Mouse (Mus musculus) embryonic facial prominence, embryonic 13.5 days (tissue): ENCODE data around the gene Gpr37. TPM values are rescaled to one million over a fixed set of nuclear protein-coding genes. Genes with fewer than 3 reads are reported as not detected.

Experiments
- ATAC-seq: fragments of 200-750 bp; cut with Nextera tagmentation; 2 replicates; pipeline ENCODE4 v1.8.0; 2017; ENCODE audit warnings: low read depth; ENCODE audit not compliant: insufficient number of reproducible peaks, insufficient read depth, low FRiP score, low TSS enrichment
- H3K27ac ChIP-seq: fragments of 300-500 bp; sonication (generic); 2 replicates; pipeline ENCODE4 v1.5.1; 2015; ENCODE audit warnings: moderate library complexity, mild to moderate bottlenecking, inconsistent platforms
- H3K27me3 ChIP-seq: fragments of 300-500 bp; sonication (generic); 2 replicates; pipeline ENCODE4 v1.6.1; 2015; ENCODE audit warnings: mild to moderate bottlenecking, inconsistent platforms
- H3K36me3 ChIP-seq: fragments of 300-500 bp; sonication (generic); 2 replicates; pipeline ENCODE4 v1.6.1; 2015; ENCODE audit warnings: mild to moderate bottlenecking, inconsistent platforms
- H3K4me1 ChIP-seq: fragments of 300-500 bp; sonication (generic); 2 replicates; pipeline ENCODE4 v1.6.1; 2015; ENCODE audit warnings: inconsistent platforms
- H3K4me2 ChIP-seq: fragments of 300-500 bp; sonication (generic); 2 replicates; pipeline ENCODE4 v1.6.1; 2015; ENCODE audit warnings: moderate library complexity, mild to moderate bottlenecking, inconsistent platforms
- H3K4me3 ChIP-seq: fragments of 300-500 bp; sonication (generic); 2 replicates; pipeline ENCODE4 v1.5.1; 2015; ENCODE audit warnings: mild to moderate bottlenecking, inconsistent platforms
- H3K9ac ChIP-seq: fragments of 300-500 bp; sonication (generic); 2 replicates; pipeline ENCODE4 v1.6.1; 2015; ENCODE audit warnings: mild to moderate bottlenecking, inconsistent platforms
- H3K9me3 ChIP-seq: fragments of 300-500 bp; sonication (generic); 2 replicates; pipeline ENCODE4 v1.6.1; 2016; ENCODE audit warnings: inconsistent platforms
- WGBS: fragments of 180-500 bp; shearing (Covaris S2); methylation state at CpG from one replicate; pipeline ENCODE4 v1.1.7; 2015; ENCODE audit warnings: mixed read lengths; 5-methylcytosine and 5-hydroxymethylcytosine counted together
- polyA plus RNA-seq: library from polyadenylated mRNA; unstranded; fragments of >200 nt; fragmentation: Nextera tagmentation; extraction: Ambion mirVana; gene quantifications from 2 replicates; pipeline ENCODE4 v1.2.1, GENCODE M21; 2015

Gpr37 gene
- 1.9 TPM in 2 replicates for polyA plus RNA-seq

DNA sequence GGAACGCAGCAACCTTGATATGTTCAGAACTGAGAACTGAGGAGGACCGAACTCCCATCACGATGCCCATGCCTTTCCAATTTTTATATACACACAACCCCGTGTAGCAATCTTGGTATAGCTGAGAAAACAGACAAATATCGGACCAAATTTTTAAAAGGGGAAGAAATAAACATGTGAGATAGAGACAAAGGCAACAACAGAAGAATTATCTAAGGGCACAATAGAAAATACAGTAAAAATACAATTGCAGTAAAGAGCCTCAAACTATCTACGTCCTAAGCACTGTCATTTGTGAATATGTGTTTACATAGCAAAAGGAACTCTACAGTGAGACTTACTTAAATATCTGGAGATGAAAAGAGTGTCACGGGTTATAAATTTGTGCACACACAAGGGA lies at the start of gene Gpr37:
Gpr37 (minus strand) TSS at position 101 of the 400 bp plus-strand sequence.
- Histone ChIP-seq H3K9me3 (no peaks in the 10 kb centered on the region), H3K4me3 (peak within 1 kb of the TSS; percentile 59), H3K27ac (no peak within 1 kb of the TSS), H3K4me1 (peaks cover 23% of the 10 kb centered on the region), H3K27me3 (peaks cover 22% of the 10 kb centered on the region), H3K4me2 (peak within 1 kb of the TSS; percentile 96), H3K36me3 (no peaks in the 10 kb centered on the region), H3K9ac (peak within 1 kb of the TSS; percentile 65)
- no peak for ATAC-seq
- WGBS, result 38% methylated on average over 7 of the region's 7 CpGs

DNA sequence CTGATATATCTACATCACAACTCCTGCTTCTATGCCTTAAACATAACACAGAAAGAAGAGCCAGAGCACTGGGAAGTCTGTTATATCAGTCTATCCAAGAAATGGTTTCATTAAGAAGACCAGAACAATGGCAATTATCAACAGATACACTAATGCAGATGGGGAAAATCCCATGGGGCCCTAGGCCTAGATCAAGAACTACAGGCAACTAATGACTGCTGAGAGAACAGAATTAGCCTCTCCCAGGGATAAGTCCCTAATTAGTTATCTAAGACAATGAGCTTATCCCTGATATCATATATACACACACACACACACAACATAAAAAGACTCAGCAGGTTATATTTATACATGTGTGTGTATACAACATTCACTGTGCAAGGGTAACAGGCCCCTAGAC lies 46.0 kb upstream of the Gpr37 start:
- H3K36me3 ChIP-seq, result no peaks in the 10 kb centered on the region
- H3K27ac ChIP-seq, result no peak overlapping the region
- H3K27me3 ChIP-seq, result no peaks in the 10 kb centered on the region
- no peak overlapping the region for H3K4me2 ChIP-seq
- H3K9ac ChIP-seq, result no peak overlapping the region
- no peak for ATAC-seq
- no peaks in the 10 kb centered on the region for H3K4me1 ChIP-seq
- no peak overlapping the region for H3K4me3 ChIP-seq
- H3K9me3 ChIP-seq, result no peaks in the 10 kb centered on the region

DNA sequence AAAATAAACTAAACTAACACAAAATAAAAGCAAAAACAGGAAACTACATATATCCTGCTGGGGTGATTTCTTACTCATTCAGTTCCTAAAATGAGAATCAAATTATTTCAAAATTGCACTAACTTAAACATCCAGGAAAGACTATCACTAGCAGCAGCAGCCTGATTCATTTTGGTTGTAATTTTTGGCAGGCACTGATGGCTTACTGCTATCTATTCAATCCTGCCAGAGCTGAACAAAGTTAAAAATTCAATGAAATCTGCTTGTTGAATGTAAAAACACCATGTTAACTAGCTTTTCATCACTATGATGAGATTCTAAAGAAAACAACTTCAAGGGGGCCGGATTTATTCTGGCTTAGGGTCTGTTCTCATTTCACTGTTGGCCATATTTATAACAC lies 36.0 kb upstream of the Gpr37 start:
- H3K27me3 ChIP-seq, result no peaks in the 10 kb centered on the region
- no peak overlapping the region for H3K4me3 ChIP-seq
- no peak overlapping the region for H3K9ac ChIP-seq
- no peaks in the 10 kb centered on the region for H3K4me1 ChIP-seq
- no peaks in the 10 kb centered on the region for H3K9me3 ChIP-seq
- H3K27ac ChIP-seq, result no peak overlapping the region
- no peaks in the 10 kb centered on the region for H3K36me3 ChIP-seq
- WGBS, result 83% methylated on average over 1 of the region's 1 CpGs
- H3K4me2 ChIP-seq, result no peak overlapping the region
- no peak for ATAC-seq

DNA sequence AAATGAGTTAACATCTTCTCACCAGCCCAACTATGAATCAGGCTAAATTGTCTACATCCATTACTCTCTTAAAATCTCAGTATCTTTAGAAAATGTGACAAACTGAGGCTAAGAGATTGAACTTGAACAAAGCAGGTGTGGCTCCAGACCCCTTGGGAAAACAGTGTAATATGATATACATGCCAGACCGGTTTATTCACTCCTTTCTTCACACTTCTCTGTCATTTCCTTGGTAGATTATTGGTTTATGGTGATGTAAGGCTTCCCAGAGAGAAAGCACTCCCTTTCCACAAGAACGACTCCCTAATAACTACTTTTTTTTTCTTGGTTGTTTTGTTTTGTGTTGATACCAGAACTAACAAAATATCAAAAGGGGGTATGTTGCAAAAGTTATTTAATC lies 20.1 kb upstream of the Gpr37 start:
- H3K27ac ChIP-seq, result no peak overlapping the region
- H3K4me1 ChIP-seq, result no peaks in the 10 kb centered on the region
- H3K4me2 ChIP-seq, result no peak overlapping the region
- no peaks in the 10 kb centered on the region for H3K9me3 ChIP-seq
- H3K36me3 ChIP-seq, result no peaks in the 10 kb centered on the region
- no peaks in the 10 kb centered on the region for H3K27me3 ChIP-seq
- no peak overlapping the region for H3K4me3 ChIP-seq
- peak; percentile 69; the same call in 1 of the 2 replicates for ATAC-seq
- H3K9ac ChIP-seq, result no peak overlapping the region
- WGBS, result 25% methylated on average over 2 of the region's 2 CpGs

DNA sequence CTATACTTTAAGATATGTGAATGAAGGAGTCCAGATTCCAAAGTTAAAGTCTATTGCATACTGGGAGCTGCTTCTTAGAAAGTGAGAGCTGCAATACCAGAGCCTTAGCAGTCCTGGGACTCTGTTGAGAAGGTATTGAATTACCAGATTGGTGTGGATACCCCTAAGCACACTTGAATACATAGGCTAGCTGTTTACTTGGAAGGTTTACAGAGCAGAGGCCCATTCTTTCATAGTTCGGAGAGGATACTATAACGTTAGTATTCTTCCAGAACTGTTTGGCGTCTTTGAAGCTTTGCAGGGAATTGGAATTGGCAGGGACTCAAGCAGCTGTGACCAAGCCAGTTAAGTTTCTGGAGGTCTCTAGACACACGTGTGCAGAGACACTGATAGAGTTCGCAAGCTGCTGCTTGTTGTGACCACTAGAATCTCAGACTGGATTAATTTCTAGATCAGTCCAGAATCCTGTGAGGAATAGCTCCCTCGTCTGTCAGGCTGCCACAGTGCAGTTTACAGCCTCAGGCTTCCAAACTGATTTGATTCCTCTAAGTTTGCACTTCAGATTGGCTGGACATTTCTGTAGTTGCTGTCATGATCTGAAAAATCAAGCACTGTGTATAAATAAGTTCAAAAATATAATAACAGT lies 18.8 kb upstream of the Gpr37 start:
- WGBS, result 32% methylated on average over 6 of the region's 6 CpGs
- Histone ChIP-seq H3K36me3 (no peaks in the 10 kb centered on the region), H3K27me3 (no peaks in the 10 kb centered on the region), H3K9ac (no peak overlapping the region), H3K4me2 (no peak overlapping the region), H3K27ac (no peak overlapping the region), H3K9me3 (no peaks in the 10 kb centered on the region), H3K4me1 (no peaks in the 10 kb centered on the region), H3K4me3 (no peak overlapping the region)
- ATAC-seq, result no peak

DNA sequence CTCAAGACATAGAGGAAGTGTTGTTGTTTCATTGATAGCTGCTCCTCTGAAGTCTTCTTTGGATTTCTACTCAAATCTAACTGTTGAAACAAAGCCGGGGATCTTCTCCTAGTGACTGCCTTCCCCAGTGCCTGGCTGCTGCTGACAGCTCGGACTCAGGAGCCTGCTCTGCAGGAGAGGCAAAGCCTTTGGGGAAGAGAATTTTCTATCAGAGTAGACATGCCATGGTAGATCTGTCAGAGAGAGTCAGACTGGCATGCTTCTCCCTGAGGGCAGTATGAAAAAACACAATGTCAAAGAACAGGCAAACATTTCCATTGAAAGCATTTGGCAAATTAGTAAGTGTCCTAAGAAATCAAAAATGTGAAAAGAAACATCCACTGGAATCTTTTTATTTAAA lies 9.4 kb upstream of the Gpr37 start:
- Histone ChIP-seq H3K4me1 (no peaks in the 10 kb centered on the region), H3K27me3 (no peaks in the 10 kb centered on the region), H3K4me2 (no peak overlapping the region), H3K27ac (no peak overlapping the region), H3K9ac (no peak overlapping the region), H3K36me3 (no peaks in the 10 kb centered on the region), H3K9me3 (no peaks in the 10 kb centered on the region), H3K4me3 (no peak overlapping the region)
- 28% methylated on average over 2 of the region's 2 CpGs for WGBS
- ATAC-seq, result no peak

DNA sequence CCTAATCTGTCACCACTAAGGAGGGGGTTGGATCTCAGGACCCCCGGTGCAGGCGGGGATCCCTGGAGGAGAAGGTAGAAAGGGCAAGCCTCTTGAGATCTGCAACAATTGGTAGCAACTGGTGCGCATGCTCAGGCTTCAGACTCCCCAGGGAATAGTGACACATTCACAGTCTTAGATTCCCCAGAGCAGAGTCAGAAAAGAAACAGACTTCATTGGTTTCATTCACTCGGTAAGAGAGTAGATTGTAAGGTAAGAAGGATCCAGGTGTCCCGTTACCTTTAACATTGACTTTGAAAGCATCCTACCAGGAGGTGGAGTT lies 284 bp downstream of the Gpr37 start:
- Histone ChIP-seq H3K27ac (no peak overlapping the region), H3K9me3 (no peaks in the 10 kb centered on the region), H3K27me3 (peaks cover 22% of the 10 kb centered on the region), H3K4me1 (peaks cover 23% of the 10 kb centered on the region), H3K9ac (peak overlapping the region; percentile 65), H3K4me3 (peak overlapping the region; percentile 59), H3K4me2 (peak overlapping the region; percentile 96), H3K36me3 (no peaks in the 10 kb centered on the region)
- no peak; the same call in 1 of the 2 replicates for ATAC-seq
- under 1% methylated on average over 5 of the region's 5 CpGs for WGBS

DNA sequence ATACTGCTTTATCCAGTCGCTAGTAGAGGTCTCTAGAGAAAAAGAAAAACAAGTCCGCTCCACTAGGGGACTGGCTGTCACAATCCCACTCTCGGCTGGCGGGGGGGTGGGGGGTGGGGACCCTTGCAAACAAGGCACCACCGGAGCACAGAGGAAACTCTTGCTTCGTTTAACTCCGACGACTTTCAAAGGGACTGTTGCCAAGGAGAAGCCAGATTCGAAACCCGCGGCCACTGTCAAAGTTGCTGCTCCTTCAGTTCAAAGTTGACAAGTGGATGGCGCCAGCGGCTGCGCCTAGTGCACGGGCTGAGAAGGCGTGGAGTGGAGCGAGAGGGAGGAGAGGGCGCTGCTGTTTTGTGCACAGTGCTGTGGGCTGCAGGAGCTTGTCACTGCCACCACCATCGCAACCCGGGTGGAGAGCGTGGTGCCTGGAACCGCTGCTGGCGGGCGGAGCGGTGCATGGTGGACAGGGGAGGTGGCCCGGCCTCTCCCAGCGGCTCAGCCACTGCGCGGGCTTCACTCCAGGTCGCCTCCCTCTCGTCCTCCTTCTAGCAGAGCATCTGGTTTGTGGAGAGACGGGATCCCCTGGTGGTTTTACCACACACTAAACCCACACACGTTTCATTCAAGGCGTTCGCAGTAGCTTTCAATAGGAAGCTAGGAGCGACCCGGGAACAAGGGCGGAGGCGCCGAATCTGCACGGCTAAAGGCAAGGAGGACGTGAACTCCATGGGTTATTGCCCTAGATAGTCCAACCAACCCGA lies 827 bp downstream of the Gpr37 start:
- Histone ChIP-seq H3K4me3 (peak overlapping the region; percentile 59), H3K9ac (peak overlapping the region; percentile 65), H3K4me2 (peak overlapping the region; percentile 96), H3K9me3 (no peaks in the 10 kb centered on the region), H3K27ac (no peak overlapping the region), H3K4me1 (peaks cover 23% of the 10 kb centered on the region), H3K27me3 (peaks cover 22% of the 10 kb centered on the region), H3K36me3 (no peaks in the 10 kb centered on the region)
- under 1% methylated on average over 43 of the region's 43 CpGs for WGBS
- ATAC-seq, result peak; percentile 70

DNA sequence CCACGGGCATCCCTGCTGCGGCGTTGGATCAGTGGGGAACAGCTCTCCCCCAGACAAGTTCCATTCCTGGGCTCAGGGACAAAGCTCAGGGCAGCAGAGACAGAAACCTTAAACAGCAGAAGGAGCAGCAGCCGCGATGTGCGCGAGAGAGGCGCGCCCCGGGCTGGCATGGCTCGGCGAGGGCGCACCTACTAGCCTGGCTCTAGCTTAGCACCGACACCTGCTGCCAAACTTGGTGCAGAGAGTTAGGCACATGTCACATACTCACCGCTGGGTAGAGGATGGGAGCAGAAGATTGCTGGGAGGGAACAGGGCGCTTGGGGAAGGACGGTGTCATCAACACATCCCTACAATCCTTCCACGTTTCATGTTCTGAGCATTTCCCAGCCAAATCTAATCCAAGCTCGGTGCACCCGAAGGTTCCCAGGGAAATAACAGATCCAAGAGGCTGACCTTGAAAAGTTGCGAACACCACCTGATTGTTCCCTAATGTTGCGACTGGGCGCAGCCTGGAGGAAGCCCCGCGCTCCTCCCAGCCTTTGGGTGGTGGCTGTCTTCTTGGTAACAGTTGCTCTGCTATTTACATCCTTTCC lies 1.5 kb downstream of the Gpr37 start:
- Histone ChIP-seq H3K27me3 (peaks cover 22% of the 10 kb centered on the region), H3K36me3 (no peaks in the 10 kb centered on the region), H3K4me1 (peaks cover 23% of the 10 kb centered on the region), H3K9ac (peak overlapping the region; percentile 65), H3K4me2 (peak overlapping the region; percentile 96), H3K4me3 (peak overlapping the region; percentile 59), H3K27ac (no peak overlapping the region), H3K9me3 (no peaks in the 10 kb centered on the region)
- 2% methylated on average over 25 of the region's 25 CpGs for WGBS
- 0 out of 2 replicates have a peak, but pooled peaks have one; percentile 38 for ATAC-seq

DNA sequence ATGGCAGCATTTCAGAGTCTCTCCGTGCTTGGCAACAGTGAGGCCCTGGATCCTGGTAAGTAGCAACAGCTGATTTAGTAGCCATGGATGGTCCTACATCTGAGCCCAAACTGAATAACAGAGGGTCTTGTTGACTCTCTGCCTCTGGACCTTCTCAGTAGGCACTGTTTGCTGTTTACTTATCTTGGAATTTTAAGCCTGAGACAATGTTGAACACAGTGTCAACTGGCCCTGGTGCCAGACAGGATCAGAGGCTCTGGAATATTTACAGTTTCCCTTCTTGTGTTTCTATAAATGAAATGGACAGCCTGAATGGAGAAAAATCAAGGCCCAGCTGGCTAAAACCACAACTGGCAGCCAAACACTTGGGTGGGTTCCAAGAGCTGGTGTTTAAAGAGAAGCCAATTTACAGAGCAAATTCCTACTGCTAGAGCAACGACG lies 3.7 kb downstream of the Gpr37 start:
- no peak for ATAC-seq

DNA sequence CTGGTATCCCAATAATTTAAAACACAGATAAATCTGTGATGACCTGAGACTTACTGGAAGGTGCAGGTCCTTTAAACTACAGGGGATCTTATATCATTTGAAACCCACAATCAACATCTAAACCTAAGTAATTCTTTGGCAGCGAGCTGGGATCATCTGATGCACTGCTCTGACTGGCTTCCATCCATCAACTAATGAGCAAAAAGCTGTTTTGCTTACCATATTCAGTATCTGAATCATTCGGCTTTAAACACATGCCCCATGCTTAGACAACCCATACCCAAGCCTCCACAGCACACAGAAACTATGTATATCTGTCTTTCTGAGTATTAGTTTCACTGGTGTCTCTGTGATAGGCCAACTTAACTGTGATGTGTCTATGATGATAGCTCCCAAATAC lies 6.1 kb downstream of the Gpr37 start:
- Histone ChIP-seq H3K4me2 (no peak overlapping the region), H3K36me3 (no peaks in the 10 kb centered on the region), H3K9ac (no peak overlapping the region), H3K27me3 (peaks cover 18% of the 10 kb centered on the region), H3K9me3 (no peaks in the 10 kb centered on the region), H3K4me1 (peaks cover 18% of the 10 kb centered on the region), H3K27ac (no peak overlapping the region), H3K4me3 (no peak overlapping the region)
- no peak for ATAC-seq
- WGBS, result 78% methylated on average over 2 of the region's 2 CpGs

More for the DNA sequence above, 3.7 kb downstream of the Gpr37 start:
- Histone ChIP-seq H3K36me3 (no peaks in the 10 kb centered on the region), H3K27me3 (peaks cover 22% of the 10 kb centered on the region), H3K4me2 (peak overlapping the region; percentile 3; the same call in 1 of the 2 replicates), H3K4me3 (no peak overlapping the region), H3K9me3 (no peaks in the 10 kb centered on the region), H3K4me1 (peaks cover 23% of the 10 kb centered on the region), H3K27ac (no peak overlapping the region), H3K9ac (no peak overlapping the region)
- 40% methylated on average over 3 of the region's 3 CpGs for WGBS

DNA sequence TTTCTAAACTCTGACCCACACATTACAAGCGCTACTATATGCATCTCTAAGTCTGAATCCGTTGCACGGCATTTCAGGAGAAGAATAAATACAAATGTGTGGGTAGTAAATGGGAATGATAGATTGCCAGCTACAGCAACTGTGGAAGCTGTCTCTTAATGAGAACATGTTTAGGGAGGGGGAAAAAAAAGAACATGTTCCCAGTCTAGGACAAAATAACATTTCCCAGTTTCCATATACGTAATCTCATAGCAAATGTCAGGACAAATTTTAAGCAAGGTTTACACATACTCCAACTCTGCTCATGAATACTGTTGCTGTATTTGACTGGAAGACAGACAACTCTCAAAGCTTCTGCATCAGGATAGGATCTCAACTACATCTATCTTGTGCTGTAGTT lies 15.4 kb downstream of the Gpr37 start:
- Histone ChIP-seq H3K4me1 (no peaks in the 10 kb centered on the region), H3K27ac (no peak overlapping the region), H3K36me3 (no peaks in the 10 kb centered on the region), H3K27me3 (no peaks in the 10 kb centered on the region), H3K9ac (no peak overlapping the region), H3K9me3 (no peaks in the 10 kb centered on the region), H3K4me2 (no peak overlapping the region), H3K4me3 (no peak overlapping the region)
- WGBS, result 95% methylated on average over 4 of the region's 4 CpGs
- ATAC-seq, result no peak
